Mouse (Mus musculus) liver, adult 2 months (tissue): ENCODE measurements around the gene Fam129c.

Source experiments
- CTCF ChIP-seq: fragments of 200-500 bp; IDR thresholded peaks from 2 replicates; pipeline ENCODE4 v1.5.1; 2011; ENCODE audit warnings: low read depth, low read length, control low read depth
- POLR2A ChIP-seq: fragments of 200-500 bp; IDR thresholded peaks from 2 replicates; pipeline ENCODE4 v1.6.1; 2011; ENCODE audit warnings: low read length, control low read depth; ENCODE audit not compliant: insufficient read depth; ENCODE audit errors: extremely low read depth

GRCm38 (mm10) chr8:71626753-71627152 lies 29.3 kb downstream of the Fam129c start:
- TF ChIP-seq CTCF (no peak), POLR2A (no peak)
